Mouse (Mus musculus) hindbrain, embryonic 16.5 days (tissue): ENCODE data around the gene Fam217a. TPM values are rescaled to one million over a fixed set of nuclear protein-coding genes. Genes with fewer than 3 reads are reported as not detected.
"Not testable (repeated sequence)": the region's sequence is repeated elsewhere in the genome, so short reads cannot be mapped to it uniquely, and the experiment has no call there.

Experiments used
- ATAC-seq: fragments of 200-750 bp; cut with Nextera tagmentation; 2 replicates; pipeline ENCODE4 v1.8.0; 2017; ENCODE audit warnings: moderate TSS enrichment, moderate library complexity
- H3K27ac ChIP-seq: fragments of 300-500 bp; sonication (generic); 2 replicates; pipeline ENCODE4 v1.5.1; 2014; ENCODE audit warnings: low read depth, mild to moderate bottlenecking, control low read depth, low read length, moderate library complexity
- H3K27me3 ChIP-seq: fragments of 300-500 bp; sonication (generic); replicated peaks from 2 replicates; pipeline ENCODE4 v1.6.1; 2014; ENCODE audit warnings: low read length; ENCODE audit not compliant: control insufficient read depth, insufficient read depth
- H3K36me3 ChIP-seq: fragments of 300-500 bp; sonication (generic); 2 replicates; pipeline ENCODE4 v1.6.1; 2014; ENCODE audit warnings: mild to moderate bottlenecking, low read length, moderate library complexity, mixed read lengths; ENCODE audit not compliant: control insufficient read depth, insufficient read depth
- H3K4me1 ChIP-seq: fragments of 300-500 bp; sonication (generic); 2 replicates; pipeline ENCODE4 v1.6.1; 2014; ENCODE audit warnings: low read depth, low read length; ENCODE audit not compliant: control insufficient read depth, insufficient read depth
- H3K4me2 ChIP-seq: fragments of 300-500 bp; sonication (generic); 2 replicates; pipeline ENCODE4 v1.6.1; 2014; ENCODE audit warnings: mild to moderate bottlenecking, low read length, control low read depth, moderate library complexity
- H3K4me3 ChIP-seq: fragments of 300-500 bp; sonication (generic); 2 replicates; pipeline ENCODE4 v1.5.1; 2014; ENCODE audit warnings: mild to moderate bottlenecking, low read length, control low read depth, moderate library complexity
- H3K9ac ChIP-seq: fragments of 300-500 bp; sonication (generic); 2 replicates; pipeline ENCODE4 v1.6.1; 2014; ENCODE audit warnings: low read depth, mild to moderate bottlenecking, control low read depth, low read length, moderate library complexity
- H3K9me3 ChIP-seq: fragments of 300-500 bp; sonication (generic); 2 replicates; pipeline ENCODE4 v1.6.1; 2014; ENCODE audit warnings: mild to moderate bottlenecking, low read length, moderate library complexity; ENCODE audit not compliant: control insufficient read depth
- WGBS: fragments of 180-500 bp; shearing (Covaris S2); extraction: QIAGEN DNeasy Blood & Tissue Kit; methylation state at CpG from one replicate; pipeline ENCODE4 v1.1.7; 2014; 5-methylcytosine and 5-hydroxymethylcytosine counted together
- polyA plus RNA-seq: library from polyadenylated mRNA; unstranded; fragments of >200 nt; fragmentation: Nextera tagmentation; extraction: Ambion mirVana; gene quantifications from 2 replicates; pipeline ENCODE4 v1.2.1, GENCODE M21; 2015

Fam217a gene
- polyA plus RNA-seq = 1.1 and 1.5 TPM in 2 replicates

GRCm38 (mm10) chr13:34924210-34924609, at the start of gene Fam217a, which contains the start of gene 4933417A18Rik:
TSS of gene Fam217a (minus strand) at chr13:34924310.
TSS of gene 4933417A18Rik (plus strand) at chr13:34924409.
- Histone ChIP-seq H3K9me3 (no peaks in the 10 kb centered on the region), H3K4me2 (no peak within 1 kb of the TSS), H3K4me3 (no peak within 1 kb of the TSS), H3K36me3 (no peaks in the 10 kb centered on the region), H3K4me1 (no peaks in the 10 kb centered on the region), H3K27me3 (no peaks in the 10 kb centered on the region), H3K27ac (no peak within 1 kb of the TSS), H3K9ac (no peak within 1 kb of the TSS)
- no peak for ATAC-seq
- WGBS = 83% methylated on average over 4 of the region's 4 CpGs

- Histone ChIP-seq H3K27ac (no peak overlapping the region), H3K36me3 (peaks cover 11% of the 10 kb centered on the region), H3K9ac (no peak overlapping the region), H3K27me3 (no peaks in the 10 kb centered on the region), H3K4me1 (no peaks in the 10 kb centered on the region), H3K4me2 (no peak overlapping the region), H3K4me3 (no peak overlapping the region), H3K9me3 (no peaks in the 10 kb centered on the region)
- ATAC-seq = no peak
- WGBS = 47% methylated on average over 1 of the region's 1 CpGs
Measured at GRCm38 (mm10) chr13:34973770-34974169, 49.7 kb upstream of the Fam217a start.

- H3K4me2 ChIP-seq = no peak overlapping the region
- no peak overlapping the region for H3K27ac ChIP-seq
- H3K4me3 ChIP-seq = no peak overlapping the region
- 67% methylated on average over 1 of the region's 1 CpGs for WGBS
- no peak for ATAC-seq
- H3K9me3 ChIP-seq = no peaks in the 10 kb centered on the region
- no peak overlapping the region for H3K9ac ChIP-seq
- H3K4me1 ChIP-seq = no peaks in the 10 kb centered on the region
- H3K36me3 ChIP-seq = peaks cover 5% of the 10 kb centered on the region
- no peaks in the 10 kb centered on the region for H3K27me3 ChIP-seq
Measured at GRCm38 (mm10) chr13:34973149-34973548, 49.0 kb upstream of the Fam217a start.

GRCm38 (mm10) chr13:34972456-34972855, 48.3 kb upstream of the Fam217a start:
- not testable (repeated sequence) for H3K27me3 ChIP-seq, H3K27ac ChIP-seq, H3K4me3 ChIP-seq, H3K4me2 ChIP-seq, H3K36me3 ChIP-seq, ATAC-seq, H3K9me3 ChIP-seq, H3K9ac ChIP-seq, H3K4me1 ChIP-seq

GRCm38 (mm10) chr13:34965647-34966046, 41.5 kb upstream of the Fam217a start:
- H3K27ac ChIP-seq, H3K4me3 ChIP-seq, H3K27me3 ChIP-seq, H3K36me3 ChIP-seq, ATAC-seq, H3K9me3 ChIP-seq, H3K9ac ChIP-seq, H3K4me2 ChIP-seq: not testable (repeated sequence)
- H3K4me1 ChIP-seq = peaks cover 12% of the 10 kb centered on the region
- 74% methylated on average over 9 of the region's 9 CpGs for WGBS

- Histone ChIP-seq H3K4me2 (peak overlapping the region; percentile 92), H3K27ac (no peak overlapping the region), H3K4me1 (peaks cover 12% of the 10 kb centered on the region), H3K9me3 (no peaks in the 10 kb centered on the region), H3K9ac (peak overlapping the region; percentile 50; the same call in 1 of the 2 replicates), H3K27me3 (no peaks in the 10 kb centered on the region), H3K36me3 (no peaks in the 10 kb centered on the region), H3K4me3 (peak overlapping the region; percentile 48)
- ATAC-seq = no peak
- WGBS = 12% methylated on average over 5 of the region's 5 CpGs
Measured at GRCm38 (mm10) chr13:34964866-34965265, 40.8 kb upstream of the Fam217a start.

- no peaks in the 10 kb centered on the region for H3K27me3 ChIP-seq
- H3K4me3 ChIP-seq = peak overlapping the region; percentile 48
- no peak overlapping the region for H3K27ac ChIP-seq
- H3K4me2 ChIP-seq = peak overlapping the region; percentile 92
- peak overlapping the region; percentile 50; the same call in 1 of the 2 replicates for H3K9ac ChIP-seq
- 5% methylated on average over 14 of the region's 14 CpGs for whole genome bisulfite sequencing
- H3K9me3 ChIP-seq = no peaks in the 10 kb centered on the region
- H3K4me1 ChIP-seq = peaks cover 12% of the 10 kb centered on the region
- no peaks in the 10 kb centered on the region for H3K36me3 ChIP-seq
- peak; percentile 58 for ATAC-seq
Measured at GRCm38 (mm10) chr13:34964419-34964818, 40.3 kb upstream of the Fam217a start.

- Histone ChIP-seq H3K4me3 (peak within 1 kb of the TSS; percentile 48), H3K27ac (no peak within 1 kb of the TSS), H3K9ac (peak within 1 kb of the TSS; percentile 65), H3K4me2 (peak within 1 kb of the TSS; percentile 92), H3K27me3 (no peaks in the 10 kb centered on the region), H3K36me3 (no peaks in the 10 kb centered on the region), H3K9me3 (no peaks in the 10 kb centered on the region), H3K4me1 (peaks cover 12% of the 10 kb centered on the region)
- 2% methylated on average over 32 of the region's 32 CpGs for WGBS
- peak; percentile 80 for ATAC-seq
Measured at GRCm38 (mm10) chr13:34963511-34964397, 39.6 kb upstream of the Fam217a start, which contains the start of gene Eci3. TSS of gene Eci3 (minus strand) at chr13:34963810.

GRCm38 (mm10) chr13:34960996-34961770, 37.1 kb upstream of the Fam217a start:
- H3K27ac ChIP-seq = no peak overlapping the region
- WGBS = 89% methylated on average over 4 of the region's 4 CpGs
- no peak for ATAC-seq
- H3K4me1 ChIP-seq = peaks cover 12% of the 10 kb centered on the region
- H3K27me3 ChIP-seq = no peaks in the 10 kb centered on the region
- H3K9me3 ChIP-seq = no peaks in the 10 kb centered on the region
- H3K4me2 ChIP-seq = no peak overlapping the region
- no peak overlapping the region for H3K9ac ChIP-seq
- H3K4me3 ChIP-seq = no peak overlapping the region
- no peaks in the 10 kb centered on the region for H3K36me3 ChIP-seq
